Mouse (Mus musculus): ENCODE measurements around the gene Slc2a3. TPM values are rescaled to one million over a fixed set of nuclear protein-coding genes. Genes with fewer than 3 reads are reported as not detected.
A peak's percentile ranks its signal among the peaks of the same experiment; 100 is the strongest.

Slc2a3 gene
- polyA plus RNA-seq, 1 experiment from 2014 or later: 12.1 TPM

DNA sequence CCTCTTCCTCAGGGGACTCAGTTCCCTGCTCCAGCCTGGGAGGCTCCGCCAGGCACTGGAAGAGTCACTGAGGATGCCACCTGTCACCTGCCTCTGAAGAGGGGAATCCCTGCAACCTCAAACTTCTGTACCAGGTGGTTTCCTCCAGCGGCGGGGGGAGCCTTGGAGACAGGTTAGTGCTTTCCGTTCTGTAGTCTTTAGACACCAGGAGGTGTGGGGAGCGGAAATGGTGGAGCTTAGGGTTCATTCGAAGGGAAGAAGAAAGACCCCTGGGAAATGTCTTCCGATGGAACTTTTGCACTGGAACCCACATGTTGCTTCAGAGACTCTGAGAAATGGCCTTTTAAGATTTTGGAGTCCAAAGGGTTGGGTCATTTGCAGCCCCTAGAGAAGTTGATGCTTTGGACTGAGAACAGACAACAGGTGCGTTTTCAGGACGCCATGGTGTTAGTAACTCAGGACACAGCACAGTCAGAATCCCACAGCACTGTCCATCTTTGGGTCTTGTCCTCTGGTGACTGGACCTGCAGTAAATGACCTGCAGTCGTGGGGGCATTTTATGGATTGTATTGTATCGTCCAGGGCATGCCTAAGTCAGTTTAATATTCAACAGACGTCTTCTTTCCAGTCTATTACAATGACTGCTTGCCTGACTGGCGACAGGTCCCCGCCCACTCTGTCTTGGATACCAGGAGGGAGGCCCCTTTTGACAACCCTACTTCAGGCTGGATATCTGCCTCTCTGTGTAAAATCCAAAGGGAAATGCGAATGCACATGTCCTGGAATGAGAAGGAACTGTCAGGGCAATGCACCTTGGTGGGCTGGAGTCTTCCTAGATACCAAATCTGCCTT, 19.6 kb upstream of the Slc2a3 start:
- H3K4me1 ChIP-seq: peaks cover 50% of the 10 kb centered on the region
- H3K27ac ChIP-seq (replicated peaks): no peak overlapping the region
- peak overlapping the region; percentile 84 for H3K4me2 ChIP-seq
- H3K9me3 ChIP-seq: no peaks in the 10 kb centered on the region
- H3K4me3 ChIP-seq: peak overlapping the region; percentile 96
- no peak for ATAC-seq (ENCODE audit: extremely low read depth, insufficient number of reproducible peaks, low FRiP score, low TSS enrichment)
- H3K36me3 ChIP-seq: peaks cover 5% of the 10 kb centered on the region; the same call in 1 of the 2 replicates
- peak overlapping the region; percentile 98 for H3K9ac ChIP-seq
- WGBS: 29% methylated on average over 15 of the region's 15 CpGs
- no peaks in the 10 kb centered on the region for H3K27me3 ChIP-seq (replicated peaks)

DNA sequence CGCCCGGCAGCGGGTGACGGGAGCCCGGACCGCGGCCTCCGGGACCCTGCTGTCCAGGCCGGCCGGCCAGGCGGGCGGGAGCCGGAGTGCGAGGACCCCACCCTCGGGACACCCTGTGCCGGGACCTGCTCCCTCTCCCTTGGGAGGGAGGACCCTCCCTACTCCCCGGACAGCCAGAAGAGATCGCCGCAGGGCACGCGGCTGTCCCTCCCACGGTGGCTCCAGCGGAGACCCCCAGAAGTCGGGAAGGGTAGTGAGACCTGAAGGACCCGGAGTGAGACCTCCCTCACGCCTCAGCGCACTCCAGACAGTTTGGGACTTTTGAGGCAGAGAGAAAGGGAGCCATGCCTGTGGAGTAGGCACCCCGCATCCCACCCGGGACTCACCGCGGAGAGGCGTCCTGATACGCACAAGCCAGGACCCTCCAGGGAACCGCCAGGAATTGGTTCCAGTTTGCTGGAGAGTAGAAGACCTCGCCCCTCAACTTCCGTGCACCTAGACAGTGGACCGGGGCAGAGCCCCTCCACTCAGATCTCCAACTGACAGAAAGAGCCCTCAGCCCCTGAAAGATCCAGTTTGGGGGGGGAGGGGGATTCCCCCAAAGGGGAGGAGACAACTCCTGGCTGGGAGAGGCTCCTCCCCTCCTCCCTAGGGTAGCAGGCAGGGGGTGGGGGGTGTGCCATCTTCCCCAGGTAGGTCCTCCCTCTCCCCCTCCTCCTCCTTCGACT, 18.8 kb upstream of the Slc2a3 start:
- H3K36me3 ChIP-seq: peaks cover 5% of the 10 kb centered on the region; the same call in 1 of the 2 replicates
- H3K27ac ChIP-seq (replicated peaks): peak overlapping the region; percentile 73
- ATAC-seq (ENCODE audit: extremely low read depth, insufficient number of reproducible peaks, low FRiP score, low TSS enrichment): peak; percentile 48
- peaks cover 42% of the 10 kb centered on the region for H3K4me1 ChIP-seq
- WGBS: 1% methylated on average over 38 of the region's 38 CpGs
- H3K9me3 ChIP-seq: no peaks in the 10 kb centered on the region
- peak overlapping the region; percentile 96 for H3K4me3 ChIP-seq
- H3K9ac ChIP-seq: peak overlapping the region; percentile 98
- no peaks in the 10 kb centered on the region for H3K27me3 ChIP-seq (replicated peaks)
- H3K4me2 ChIP-seq: peak overlapping the region; percentile 84

DNA sequence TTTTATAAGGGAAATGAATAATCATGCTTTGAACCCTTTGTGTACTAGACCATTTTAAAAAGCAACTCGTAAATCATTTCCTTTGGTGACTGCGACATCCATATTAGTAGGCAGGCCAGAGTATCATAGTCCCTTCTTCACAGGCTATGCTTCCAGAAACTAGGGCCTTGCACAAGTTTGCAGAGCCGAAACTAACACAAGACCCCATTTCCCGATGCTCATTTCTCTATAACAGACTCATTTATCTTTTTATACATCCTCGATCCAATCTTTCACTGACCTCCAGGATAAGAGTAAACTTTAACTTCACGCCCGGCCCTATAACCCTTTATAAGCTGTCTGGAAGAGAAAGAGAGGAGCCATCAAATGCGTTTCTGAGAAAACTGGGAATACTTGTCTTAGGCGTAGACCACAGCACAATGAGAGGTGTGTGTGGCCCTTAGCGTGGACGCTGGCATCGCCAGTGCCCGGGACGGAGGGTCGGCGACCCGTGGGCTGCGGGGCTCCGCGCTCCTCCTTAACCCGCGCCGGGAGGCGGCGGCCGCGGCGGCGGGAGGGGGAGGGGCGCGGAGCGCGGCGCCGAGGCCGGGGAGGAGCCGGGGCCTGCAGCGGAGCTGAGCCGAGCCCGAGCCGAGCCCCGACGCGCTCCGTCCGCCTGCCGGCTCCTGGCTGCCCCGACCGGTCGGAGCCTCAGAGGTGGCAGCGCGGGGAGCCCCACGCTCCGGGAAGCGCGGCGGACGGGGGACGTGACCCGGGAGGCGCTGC, 18.0 kb upstream of the Slc2a3 start, which contains the start of gene Foxj2:
Gene Foxj2, plus strand, starts transcription at position 609 of the 765 bp plus-strand sequence.
- Histone ChIP-seq H3K4me2 (peak within 1 kb of the TSS; percentile 84), H3K4me3 (peak within 1 kb of the TSS; percentile 96), H3K27ac (replicated peaks) (peak within 1 kb of the TSS; percentile 73), H3K27me3 (replicated peaks) (no peaks in the 10 kb centered on the region), H3K9ac (peak within 1 kb of the TSS; percentile 98), H3K9me3 (no peaks in the 10 kb centered on the region), H3K4me1 (peaks cover 35% of the 10 kb centered on the region), H3K36me3 (peaks cover 5% of the 10 kb centered on the region; the same call in 1 of the 2 replicates)
- 2% methylated on average over 47 of the region's 61 CpGs for WGBS
- ATAC-seq (ENCODE audit: extremely low read depth, insufficient number of reproducible peaks, low FRiP score, low TSS enrichment): peak; percentile 84

DNA sequence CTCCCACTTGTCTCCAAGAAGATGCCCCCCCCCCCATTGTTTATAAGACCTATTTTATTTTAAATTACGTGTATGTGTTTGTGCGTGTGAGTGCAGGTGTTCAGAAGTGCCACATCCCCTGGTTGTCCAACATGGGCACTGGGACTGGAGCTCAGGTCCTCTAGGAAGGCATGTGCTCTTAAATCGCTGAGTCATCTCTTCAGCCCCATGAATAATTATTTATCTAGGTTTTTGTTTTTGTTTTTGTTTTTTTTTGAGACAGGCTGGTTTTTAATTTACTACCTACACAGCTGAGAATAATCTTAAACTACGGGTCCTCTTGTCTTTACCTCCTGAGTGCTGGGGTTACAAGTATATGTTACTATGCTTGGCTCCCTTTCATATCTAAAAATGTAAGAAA, 12.2 kb upstream of the Slc2a3 start:
- H3K4me1 ChIP-seq: peaks cover 9% of the 10 kb centered on the region
- no peak overlapping the region for H3K4me3 ChIP-seq
- H3K27ac ChIP-seq (replicated peaks): no peak overlapping the region
- 88% methylated on average over 4 of the region's 4 CpGs for whole genome bisulfite sequencing
- no peaks in the 10 kb centered on the region for H3K36me3 ChIP-seq
- H3K4me2 ChIP-seq: no peak overlapping the region
- H3K9ac ChIP-seq: no peak overlapping the region; the same call in 1 of the 2 replicates
- no peaks in the 10 kb centered on the region for H3K9me3 ChIP-seq
- no peaks in the 10 kb centered on the region for H3K27me3 ChIP-seq (replicated peaks)
- no peak for ATAC-seq (ENCODE audit: extremely low read depth, insufficient number of reproducible peaks, low FRiP score, low TSS enrichment)

DNA sequence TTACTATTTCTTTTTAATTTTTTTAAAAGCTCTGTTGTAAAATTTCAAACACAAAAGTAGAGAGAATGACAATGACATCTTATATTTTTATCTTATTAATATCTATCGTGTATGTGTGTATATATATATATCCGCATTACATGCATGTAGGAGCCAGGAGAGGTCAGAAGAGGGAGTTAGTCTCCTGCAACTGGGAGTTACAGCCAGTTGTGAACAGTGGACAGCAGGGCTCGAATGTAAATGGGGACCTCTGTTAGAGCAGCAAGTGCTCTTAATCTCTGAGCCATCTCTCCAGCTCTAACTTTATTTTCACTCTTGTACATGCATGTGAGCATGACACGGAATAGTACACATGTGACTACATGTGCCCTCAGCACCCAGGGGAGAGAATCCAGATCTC, 11.3 kb upstream of the Slc2a3 start:
- Histone ChIP-seq H3K4me1 (peaks cover 9% of the 10 kb centered on the region), H3K27me3 (replicated peaks) (no peaks in the 10 kb centered on the region), H3K9ac (no peak overlapping the region), H3K4me2 (no peak overlapping the region), H3K36me3 (no peaks in the 10 kb centered on the region), H3K4me3 (no peak overlapping the region), H3K9me3 (no peaks in the 10 kb centered on the region), H3K27ac (replicated peaks) (no peak overlapping the region)
- ATAC-seq (ENCODE audit: extremely low read depth, insufficient number of reproducible peaks, low FRiP score, low TSS enrichment): no peak
- WGBS: 86% methylated on average over 4 of the region's 4 CpGs

DNA sequence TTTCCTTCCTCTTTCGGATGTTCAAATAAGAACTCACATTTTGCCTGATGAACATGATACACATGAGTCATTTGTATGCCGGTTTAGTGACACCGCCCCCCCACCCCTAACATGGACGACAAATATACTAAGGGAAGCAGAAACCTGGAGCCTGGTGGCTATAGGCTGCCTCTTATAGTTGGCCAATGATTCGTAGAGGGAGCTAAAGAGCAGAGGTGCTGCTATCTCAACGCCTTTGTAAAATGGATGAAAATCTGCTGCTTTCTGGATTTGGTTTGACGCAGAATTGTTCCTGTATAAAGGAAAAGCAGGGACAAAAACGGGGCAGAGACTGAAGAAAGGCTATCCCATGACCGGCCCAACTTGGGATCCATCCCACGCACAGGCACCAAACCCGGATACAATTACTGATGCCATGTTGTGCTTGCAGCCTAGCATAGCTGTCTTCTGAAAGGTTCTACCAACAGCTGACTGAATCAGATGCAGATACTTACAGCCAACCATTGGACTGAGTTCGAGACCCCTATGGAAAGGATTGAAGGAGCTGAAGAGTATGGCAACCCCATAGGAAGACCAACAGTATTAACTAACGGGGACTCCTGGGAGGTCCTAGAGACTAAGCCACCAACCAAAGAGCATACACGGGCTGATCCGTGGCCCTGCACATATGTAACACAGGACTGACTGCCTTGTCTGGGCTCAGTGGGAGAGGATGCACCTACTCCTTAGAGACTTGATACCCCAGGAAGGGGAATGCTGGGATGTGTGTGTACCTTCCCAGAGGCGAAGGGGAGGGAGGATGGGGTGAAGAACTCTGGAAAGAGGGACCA, 10.5 kb upstream of the Slc2a3 start:
- no peak for ATAC-seq (ENCODE audit: extremely low read depth, insufficient number of reproducible peaks, low FRiP score, low TSS enrichment)
- Histone ChIP-seq H3K4me3 (peak overlapping the region; percentile 72), H3K4me1 (peaks cover 9% of the 10 kb centered on the region), H3K4me2 (peak overlapping the region; percentile 83), H3K9me3 (no peaks in the 10 kb centered on the region), H3K27me3 (replicated peaks) (no peaks in the 10 kb centered on the region), H3K9ac (peak overlapping the region; percentile 86), H3K27ac (replicated peaks) (peak overlapping the region; percentile 100), H3K36me3 (no peaks in the 10 kb centered on the region)
- WGBS: 27% methylated on average over 16 of the region's 16 CpGs

DNA sequence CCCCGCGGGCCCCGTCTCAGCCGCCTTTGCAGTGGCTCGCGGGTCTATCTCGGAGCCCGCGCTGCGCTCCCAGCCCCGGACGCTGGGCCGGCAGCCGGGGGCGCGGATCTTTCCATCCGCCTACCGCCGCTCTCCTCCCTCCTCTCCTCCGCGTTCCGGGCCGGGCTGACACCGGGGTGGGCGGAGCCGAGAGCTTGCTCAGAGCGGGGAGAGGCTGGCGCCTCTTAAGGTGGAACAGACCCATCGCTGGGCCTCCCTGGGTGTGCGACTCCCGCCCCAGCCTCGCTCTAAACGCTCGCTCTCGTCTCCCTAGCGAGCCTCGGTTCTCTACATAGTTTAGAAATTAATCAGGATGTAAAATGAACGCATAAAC, 9.8 kb upstream of the Slc2a3 start:
- no peaks in the 10 kb centered on the region for H3K9me3 ChIP-seq
- peak overlapping the region; percentile 72 for H3K4me3 ChIP-seq
- H3K4me1 ChIP-seq: peaks cover 9% of the 10 kb centered on the region
- H3K36me3 ChIP-seq: no peaks in the 10 kb centered on the region
- peak overlapping the region; percentile 86 for H3K9ac ChIP-seq
- H3K4me2 ChIP-seq: peak overlapping the region; percentile 83
- WGBS: 0% methylated on average over 38 of the region's 38 CpGs
- peak; percentile 92 for ATAC-seq (ENCODE audit: extremely low read depth, insufficient number of reproducible peaks, low FRiP score, low TSS enrichment)
- H3K27me3 ChIP-seq (replicated peaks): no peaks in the 10 kb centered on the region
- H3K27ac ChIP-seq (replicated peaks): peak overlapping the region; percentile 100

DNA sequence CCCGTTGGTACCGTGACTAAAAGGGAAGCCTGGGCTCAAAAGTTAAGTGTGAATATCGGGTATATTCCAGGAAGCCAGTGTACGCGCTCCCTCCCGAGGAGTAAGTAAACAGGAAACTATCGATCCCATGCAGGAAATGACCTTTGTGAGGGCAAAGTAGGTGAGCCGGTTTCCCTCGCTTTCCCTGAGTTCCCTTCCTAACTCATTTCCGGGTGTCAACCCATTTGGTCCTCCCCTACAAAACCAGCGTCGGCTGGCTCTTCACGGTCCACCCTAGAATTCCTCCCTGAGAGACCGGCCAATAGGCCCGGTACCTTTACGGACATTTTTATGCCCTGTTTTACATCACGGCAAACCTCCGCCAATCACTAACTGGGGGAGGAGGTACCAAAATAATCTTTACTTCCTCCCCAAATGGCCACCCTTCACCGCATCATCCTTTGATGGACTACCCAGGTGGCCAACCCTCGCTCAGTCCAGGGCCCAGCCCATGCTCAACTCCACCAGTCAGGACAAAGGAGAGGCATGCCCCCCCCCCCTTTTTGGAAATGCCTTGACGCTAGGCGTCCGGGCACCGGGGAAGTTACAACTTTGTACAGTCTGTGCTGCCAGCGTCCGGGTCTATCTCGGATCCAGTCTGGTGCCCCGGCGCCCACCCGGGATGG, 9.3 kb upstream of the Slc2a3 start:
- Histone ChIP-seq H3K9me3 (no peaks in the 10 kb centered on the region), H3K27ac (replicated peaks) (peak overlapping the region; percentile 100)
- WGBS: under 1% methylated on average over 30 of the region's 30 CpGs

DNA sequence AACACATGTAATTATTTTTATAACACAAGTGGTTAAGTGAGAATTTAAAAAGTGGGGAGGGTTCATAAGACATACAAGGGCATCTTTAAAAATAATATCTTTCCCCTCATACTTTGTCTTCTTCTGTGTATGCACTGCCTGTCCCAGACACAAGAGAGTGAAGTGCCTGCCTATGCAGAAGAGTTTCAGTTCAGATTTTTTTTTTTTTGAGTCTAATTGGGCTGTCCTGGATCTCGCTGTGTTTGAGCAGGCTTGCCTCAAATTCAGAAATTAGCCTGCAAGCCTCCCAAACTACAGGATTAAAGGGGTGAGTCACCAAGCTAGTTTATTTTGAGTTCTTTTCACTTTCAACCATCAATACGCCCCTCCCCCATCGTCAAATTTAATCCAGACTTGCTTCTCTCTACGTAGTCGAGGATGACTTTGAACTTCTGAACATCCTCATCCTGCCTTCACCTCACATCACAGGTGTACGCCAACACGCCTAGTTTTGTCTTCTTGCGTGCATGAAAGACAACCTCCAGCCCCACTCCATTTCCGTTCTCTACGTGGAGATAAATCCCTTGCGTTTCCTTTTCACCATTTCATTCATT, 8.7 kb upstream of the Slc2a3 start:
- Histone ChIP-seq H3K4me2 (peak overlapping the region; percentile 83), H3K9me3 (no peaks in the 10 kb centered on the region), H3K4me1 (peaks cover 9% of the 10 kb centered on the region), H3K27me3 (replicated peaks) (no peaks in the 10 kb centered on the region), H3K4me3 (peak overlapping the region; percentile 72), H3K36me3 (no peaks in the 10 kb centered on the region), H3K9ac (peak overlapping the region; percentile 78), H3K27ac (replicated peaks) (peak overlapping the region; percentile 100)
- no peak for ATAC-seq (ENCODE audit: extremely low read depth, insufficient number of reproducible peaks, low FRiP score, low TSS enrichment)
- WGBS: 1% methylated on average over 11 of the region's 11 CpGs

More for the DNA sequence above, 9.3 kb upstream of the Slc2a3 start:
- Histone ChIP-seq H3K4me1 (peaks cover 9% of the 10 kb centered on the region), H3K9ac (peak overlapping the region; percentile 86), H3K27me3 (replicated peaks) (no peaks in the 10 kb centered on the region), H3K4me2 (peak overlapping the region; percentile 83), H3K36me3 (no peaks in the 10 kb centered on the region), H3K4me3 (peak overlapping the region; percentile 72)
- ATAC-seq (ENCODE audit: extremely low read depth, insufficient number of reproducible peaks, low FRiP score, low TSS enrichment): peak; percentile 97

DNA sequence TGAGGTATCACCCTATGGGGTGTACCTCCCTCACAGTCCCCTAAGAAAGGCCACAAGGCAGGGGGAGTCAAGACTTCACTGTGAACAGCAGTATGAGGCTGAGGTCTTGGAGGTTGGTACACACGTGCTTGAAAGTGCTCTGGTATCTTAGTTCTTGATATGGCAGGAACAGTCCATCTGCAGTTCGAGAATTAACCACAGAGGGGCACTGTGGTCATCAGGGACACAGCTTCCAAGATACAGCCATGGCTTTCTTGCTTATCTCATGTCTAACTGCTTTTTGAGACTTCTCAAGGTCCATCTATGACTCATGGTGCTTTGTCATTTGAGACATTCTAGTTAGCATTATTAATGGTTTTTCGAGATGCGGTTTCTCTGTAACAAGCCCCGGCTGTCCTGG, 3.0 kb upstream of the Slc2a3 start:
- WGBS: 22% methylated on average over 5 of the region's 5 CpGs

More for the DNA sequence above, 3.0 kb upstream of the Slc2a3 start:
- Histone ChIP-seq H3K27me3 (replicated peaks) (peaks cover 10% of the 10 kb centered on the region; the same call in 1 of the 2 replicates), H3K4me1 (peaks cover 15% of the 10 kb centered on the region), H3K9me3 (no peaks in the 10 kb centered on the region), H3K27ac (replicated peaks) (no peak overlapping the region), H3K9ac (no peak overlapping the region), H3K4me2 (no peak overlapping the region), H3K4me3 (no peak overlapping the region), H3K36me3 (no peaks in the 10 kb centered on the region)
- no peak for ATAC-seq (ENCODE audit: extremely low read depth, insufficient number of reproducible peaks, low FRiP score, low TSS enrichment)

Measured in heart, embryonic 13.5 days (tissue).